Mouse (Mus musculus): ENCODE data around the gene Rtca. TPM values are rescaled to one million over a fixed set of nuclear protein-coding genes. Genes with fewer than 3 reads are reported as not detected.

Gene Rtca
- polyA plus RNA-seq, 1 experiment, result 29.6 TPM

- Histone ChIP-seq H3K4me1 (ENCODE audit: control insufficient read depth, insufficient read depth, insufficient read length, low read length) (no peaks in the 10 kb centered on the region), H3K36me3 (ENCODE audit: control insufficient read depth, insufficient read depth, low read length) (peaks cover 19% of the 10 kb centered on the region), H3K4me3 (ENCODE audit: low read depth, low read length) (no peak overlapping the region), H3K27ac (ENCODE audit: insufficient read depth, low read depth, low read length) (no peak overlapping the region), H3K27me3 (ENCODE audit: control insufficient read depth, insufficient read depth, low read length) (no peaks in the 10 kb centered on the region)
- TF ChIP-seq POLR2A (IDR thresholded peaks at IDR 0.05; ENCODE audit: low read depth, low read length), result no peak
- TF ChIP-seq CTCF (IDR thresholded peaks at IDR 0.05; ENCODE audit: extremely low read depth, insufficient read length, insufficient replicate concordance, low read depth, low read length), result no peak
- 69% methylated on average over 4 of the region's 4 CpGs for WGBS
Observed at GRCm38 (mm10) chr3:116530826-116531225, 22.8 kb upstream of the Rtca start.

- TF ChIP-seq POLR2A (IDR thresholded peaks at IDR 0.05; ENCODE audit: low read depth, low read length), result no peak
- no peak for TF ChIP-seq CTCF (IDR thresholded peaks at IDR 0.05; ENCODE audit: extremely low read depth, insufficient read length, insufficient replicate concordance, low read depth, low read length)
- no peak overlapping the region for H3K4me3 ChIP-seq (ENCODE audit: low read depth, low read length)
- no peaks in the 10 kb centered on the region for H3K27me3 ChIP-seq (ENCODE audit: control insufficient read depth, insufficient read depth, low read length)
- no peaks in the 10 kb centered on the region for H3K4me1 ChIP-seq (ENCODE audit: control insufficient read depth, insufficient read depth, insufficient read length, low read length)
- H3K27ac ChIP-seq (ENCODE audit: insufficient read depth, low read depth, low read length), result no peak overlapping the region
- 51% methylated on average over 5 of the region's 5 CpGs for WGBS
- H3K36me3 ChIP-seq (ENCODE audit: control insufficient read depth, insufficient read depth, low read length), result peaks cover 13% of the 10 kb centered on the region
Observed at GRCm38 (mm10) chr3:116529741-116530140, 21.7 kb upstream of the Rtca start.

GRCm38 (mm10) chr3:116520141-116520761, 12.2 kb upstream of the Rtca start:
- Histone ChIP-seq H3K4me3 (ENCODE audit: low read depth, low read length) (no peak overlapping the region), H3K4me1 (ENCODE audit: control insufficient read depth, insufficient read depth, insufficient read length, low read length) (no peaks in the 10 kb centered on the region), H3K27me3 (ENCODE audit: control insufficient read depth, insufficient read depth, low read length) (no peaks in the 10 kb centered on the region), H3K36me3 (ENCODE audit: control insufficient read depth, insufficient read depth, low read length) (peaks cover 7% of the 10 kb centered on the region), H3K27ac (ENCODE audit: insufficient read depth, low read depth, low read length) (no peak overlapping the region)
- WGBS, result 85% methylated on average over 12 of the region's 12 CpGs
- TF ChIP-seq CTCF (IDR thresholded peaks at IDR 0.05; ENCODE audit: extremely low read depth, insufficient read length, insufficient replicate concordance, low read depth, low read length), result no peak
- TF ChIP-seq POLR2A (IDR thresholded peaks at IDR 0.05; ENCODE audit: low read depth, low read length), result no peak

GRCm38 (mm10) chr3:116512904-116513716, 5.1 kb upstream of the Rtca start, which contains the start of gene Dbt:
Gene Dbt, plus strand, starts transcription at chr3:116513070.
- 0 out of 2 replicates have a peak within 1 kb of the TSS, but pooled peaks have one; percentile 26 for H3K27ac ChIP-seq (ENCODE audit: insufficient read depth, low read depth, low read length)
- H3K36me3 ChIP-seq (ENCODE audit: control insufficient read depth, insufficient read depth, low read length), result no peaks in the 10 kb centered on the region
- TF ChIP-seq POLR2A (IDR thresholded peaks at IDR 0.05; ENCODE audit: low read depth, low read length), result peak; percentile 32; the same call in 1 of the 2 replicates
- TF ChIP-seq CTCF (IDR thresholded peaks at IDR 0.05; ENCODE audit: extremely low read depth, insufficient read length, insufficient replicate concordance, low read depth, low read length), result no peak
- H3K4me3 ChIP-seq (ENCODE audit: low read depth, low read length), result peak within 1 kb of the TSS; percentile 95
- no peaks in the 10 kb centered on the region for H3K27me3 ChIP-seq (ENCODE audit: control insufficient read depth, insufficient read depth, low read length)
- peaks cover 4% of the 10 kb centered on the region; the same call in 1 of the 2 replicates for H3K4me1 ChIP-seq (ENCODE audit: control insufficient read depth, insufficient read depth, insufficient read length, low read length)
- WGBS, result under 1% methylated on average over 36 of the region's 36 CpGs

GRCm38 (mm10) chr3:116512151-116512903, 4.3 kb upstream of the Rtca start:
- Histone ChIP-seq H3K27ac (ENCODE audit: insufficient read depth, low read depth, low read length) (no peak overlapping the region), H3K27me3 (ENCODE audit: control insufficient read depth, insufficient read depth, low read length) (no peaks in the 10 kb centered on the region), H3K36me3 (ENCODE audit: control insufficient read depth, insufficient read depth, low read length) (no peaks in the 10 kb centered on the region), H3K4me3 (ENCODE audit: low read depth, low read length) (peak overlapping the region; percentile 95), H3K4me1 (ENCODE audit: control insufficient read depth, insufficient read depth, insufficient read length, low read length) (peaks cover 4% of the 10 kb centered on the region; the same call in 1 of the 2 replicates)
- peak; percentile 31; the same call in 1 of the 2 replicates for TF ChIP-seq CTCF (IDR thresholded peaks at IDR 0.05; ENCODE audit: extremely low read depth, insufficient read length, insufficient replicate concordance, low read depth, low read length)
- TF ChIP-seq POLR2A (IDR thresholded peaks at IDR 0.05; ENCODE audit: low read depth, low read length), result no peak
- 41% methylated on average over 12 of the region's 12 CpGs for WGBS

- TF ChIP-seq CTCF (IDR thresholded peaks at IDR 0.05; ENCODE audit: extremely low read depth, insufficient read length, insufficient replicate concordance, low read depth, low read length) (no peak), POLR2A (IDR thresholded peaks at IDR 0.05; ENCODE audit: low read depth, low read length) (no peak)
- Histone ChIP-seq H3K27me3 (ENCODE audit: control insufficient read depth, insufficient read depth, low read length) (no peaks in the 10 kb centered on the region), H3K27ac (ENCODE audit: insufficient read depth, low read depth, low read length) (no peak overlapping the region), H3K4me1 (ENCODE audit: control insufficient read depth, insufficient read depth, insufficient read length, low read length) (no peaks in the 10 kb centered on the region), H3K4me3 (ENCODE audit: low read depth, low read length) (no peak overlapping the region), H3K36me3 (ENCODE audit: control insufficient read depth, insufficient read depth, low read length) (peaks cover 52% of the 10 kb centered on the region)
- WGBS, result 67% methylated on average over 1 of the region's 1 CpGs
Observed at GRCm38 (mm10) chr3:116495671-116496070, 12.3 kb downstream of the Rtca start.
